Mouse (Mus musculus) spleen, adult 2 months (tissue): ENCODE results near the gene Tspan14. TPM values are rescaled to one million over a fixed set of nuclear protein-coding genes. Genes with fewer than 3 reads are reported as not detected.
A peak's percentile ranks its signal among the peaks of the same experiment; 100 is the strongest.

Experiments used
- DNase-seq, 2 experiments: peaks; one replicate each; pipeline versions ENCODE4 v3.0.0 to v3.0.0-alpha.2; 2012 to 2021; ENCODE audit warnings: low spot score in 2 of 2, low read depth in 1 of 2
- H3K27ac ChIP-seq: fragments of 200-500 bp; 2 replicates; pipeline ENCODE4 v1.5.1; 2012; ENCODE audit warnings: low read length, inconsistent platforms; ENCODE audit not compliant: insufficient read depth
- H3K27me3 ChIP-seq: fragments of 200-500 bp; 2 replicates; pipeline ENCODE4 v1.6.1; 2012; ENCODE audit warnings: mild to moderate bottlenecking, moderate library complexity, low read length, inconsistent platforms; ENCODE audit not compliant: control insufficient read depth, insufficient read depth
- H3K36me3 ChIP-seq: fragments of 200-500 bp; 2 replicates; pipeline ENCODE4 v1.6.1; 2012; ENCODE audit warnings: mild to moderate bottlenecking, low read length, inconsistent platforms; ENCODE audit not compliant: control insufficient read depth, insufficient read depth
- H3K4me1 ChIP-seq: fragments of 200-500 bp; 2 replicates; pipeline ENCODE4 v1.6.1; 2011; ENCODE audit warnings: inconsistent platforms; ENCODE audit not compliant: control insufficient read depth, insufficient read depth, insufficient read length
- H3K4me3 ChIP-seq: fragments of 200-500 bp; 2 replicates; pipeline ENCODE4 v1.5.1; 2011; ENCODE audit warnings: mild to moderate bottlenecking, inconsistent platforms; ENCODE audit not compliant: insufficient read depth, insufficient read length; ENCODE audit errors: extremely low read depth
- CTCF ChIP-seq: fragments of 200-500 bp; IDR thresholded peaks from 2 replicates; pipeline ENCODE4 v1.5.1; 2011; ENCODE audit warnings: mild to moderate bottlenecking, inconsistent platforms; ENCODE audit not compliant: insufficient read depth, insufficient read length, insufficient replicate concordance; ENCODE audit errors: extremely low read depth
- POLR2A ChIP-seq: fragments of 200-500 bp; IDR thresholded peaks from 2 replicates; pipeline ENCODE4 v1.6.1; 2011; ENCODE audit warnings: low read depth, low read length, inconsistent platforms
- WGBS: fragments of 180-500 bp; shearing (Covaris S2); methylation state at CpG from one replicate; pipeline ENCODE4 v1.1.7; 2018; 5-methylcytosine and 5-hydroxymethylcytosine counted together
- polyA plus RNA-seq: library from polyadenylated mRNA; depleted of rRNA; stranded (reverse); fragments of >200 nt; gene quantifications from 2 replicates; pipeline ENCODE4 v1.2.3, GENCODE M21; 2012

Tspan14 gene
- polyA plus RNA-seq, 1 experiment = 60.0 TPM

- WGBS = 69% methylated on average over 4 of the region's 4 CpGs
- TF ChIP-seq CTCF (peak; percentile 43; the same call in 1 of the 2 replicates), POLR2A (no peak)
- no peak overlapping the region for H3K27ac ChIP-seq
- no peaks in the 10 kb centered on the region for H3K36me3 ChIP-seq
- H3K4me1 ChIP-seq = no peaks in the 10 kb centered on the region
- peak in 1 of 2 experiments; percentile 50 for DNase-seq
- H3K4me3 ChIP-seq = no peak overlapping the region
- no peaks in the 10 kb centered on the region for H3K27me3 ChIP-seq
Observed at GRCm38 (mm10) chr14:40979002-40979401, 12.4 kb upstream of the Tspan14 start.

GRCm38 (mm10) chr14:40975127-40975721 lies 8.6 kb upstream of the Tspan14 start:
- Histone ChIP-seq H3K4me1 (no peaks in the 10 kb centered on the region), H3K27me3 (no peaks in the 10 kb centered on the region), H3K36me3 (no peaks in the 10 kb centered on the region), H3K27ac (no peak overlapping the region), H3K4me3 (no peak overlapping the region)
- 73% methylated on average over 6 of the region's 6 CpGs for WGBS
- DNase-seq = peak; percentile 66 to 71
- TF ChIP-seq CTCF (peak; percentile 53; the same call in 1 of the 2 replicates), POLR2A (no peak)

GRCm38 (mm10) chr14:40968051-40968450 lies 1.4 kb upstream of the Tspan14 start:
- Histone ChIP-seq H3K36me3 (no peaks in the 10 kb centered on the region), H3K4me1 (peaks cover 19% of the 10 kb centered on the region), H3K27me3 (no peaks in the 10 kb centered on the region), H3K27ac (no peak overlapping the region), H3K4me3 (no peak overlapping the region)
- TF ChIP-seq CTCF = no peak
- TF ChIP-seq POLR2A = no peak
- 68% methylated on average over 2 of the region's 2 CpGs for WGBS
- no peak for DNase-seq

DNA sequence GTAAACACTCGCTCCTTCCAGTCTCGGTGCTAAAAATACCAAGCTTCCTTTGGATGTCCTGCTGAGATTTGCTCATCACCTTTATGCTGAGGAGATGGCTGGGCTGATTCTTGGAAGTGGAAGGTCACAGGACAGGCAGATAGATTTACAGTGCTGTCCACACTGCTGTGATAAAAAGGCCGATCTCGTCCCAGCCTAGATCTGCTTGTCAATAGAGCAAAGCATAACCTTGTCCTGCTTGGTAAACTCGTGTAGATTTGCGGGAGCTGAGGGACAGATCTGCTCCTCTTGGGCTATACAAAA lies 942 bp upstream of the Tspan14 start:
- TF ChIP-seq CTCF (no peak), POLR2A (no peak)
- DNase-seq = no peak
- Histone ChIP-seq H3K36me3 (no peaks in the 10 kb centered on the region), H3K27ac (peak overlapping the region; percentile 69; the same call in 1 of the 2 replicates), H3K27me3 (no peaks in the 10 kb centered on the region), H3K4me1 (peaks cover 24% of the 10 kb centered on the region), H3K4me3 (peak overlapping the region; percentile 63)
- WGBS = 11% methylated on average over 6 of the region's 6 CpGs

GRCm38 (mm10) chr14:40966862-40967597 lies 423 bp upstream of the Tspan14 start:
- H3K4me3 ChIP-seq = peak overlapping the region; percentile 86
- DNase-seq = peak; percentile 94 to 98
- H3K4me1 ChIP-seq = peaks cover 28% of the 10 kb centered on the region
- no peaks in the 10 kb centered on the region for H3K36me3 ChIP-seq
- WGBS = under 1% methylated on average over 50 of the region's 62 CpGs
- TF ChIP-seq CTCF (no peak), POLR2A (peak; percentile 18; the same call in 1 of the 2 replicates)
- peak overlapping the region; percentile 69 for H3K27ac ChIP-seq
- H3K27me3 ChIP-seq = no peaks in the 10 kb centered on the region

- Histone ChIP-seq H3K4me3 (peak overlapping the region; percentile 86), H3K27me3 (no peaks in the 10 kb centered on the region), H3K36me3 (no peaks in the 10 kb centered on the region), H3K27ac (peak overlapping the region; percentile 96), H3K4me1 (peaks cover 31% of the 10 kb centered on the region)
- under 1% methylated on average over 15 of the region's 15 CpGs for WGBS
- TF ChIP-seq POLR2A = no peak
- TF ChIP-seq CTCF = no peak
- no peak for DNase-seq
Observed at GRCm38 (mm10) chr14:40965507-40966356, 875 bp downstream of the Tspan14 start.
